Mouse (Mus musculus) ES-Bruce4 (cell line): ENCODE results near the gene Ipcef1.

Source experiments
- CTCF ChIP-seq: IDR thresholded peaks from one replicate; pipeline ENCODE4 v1.8.1; 2011; ENCODE audit warnings: low read depth, low read length
- EP300 ChIP-seq: IDR thresholded peaks from 2 replicates; pipeline ENCODE4 v1.6.1; 2011; ENCODE audit warnings: low read depth, low read length; ENCODE audit not compliant: insufficient read depth
- POLR2A ChIP-seq: IDR thresholded peaks from one replicate; pipeline ENCODE4 v1.8.1; 2011; ENCODE audit warnings: low read length; ENCODE audit not compliant: insufficient read depth

- TF ChIP-seq CTCF (no peak), EP300 (no peak), POLR2A (no peak)
Measured at GRCm38 (mm10) chr10:6999355-6999754, 52.9 kb downstream of the Ipcef1 start.
